30 mouse cellular contexts compared by ENCODE assay signal in the genomic region with DNA sequence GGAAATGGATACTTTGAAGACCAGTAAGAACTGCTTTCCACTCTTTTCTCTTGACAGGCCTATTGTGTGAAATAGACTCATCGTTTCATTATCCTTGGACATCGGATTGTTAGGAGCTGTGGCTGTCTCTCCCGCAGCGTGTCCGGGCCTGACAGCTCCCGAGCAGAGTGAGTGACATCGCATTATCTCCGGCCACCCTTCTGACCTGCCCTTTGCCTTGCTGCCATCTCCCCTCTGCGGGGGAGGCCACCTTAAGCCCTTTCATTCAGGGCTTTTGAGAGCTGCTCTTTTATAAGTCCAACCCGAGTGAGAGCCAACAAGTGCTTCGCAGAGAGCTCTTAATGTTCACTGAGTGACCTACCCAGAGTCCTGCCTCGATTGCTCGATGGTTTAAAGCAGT.
DNase-seq lines count a peak whose midpoint lies in the region; ATAC-seq lines count a peak whose summit lies in the region.
"Had no signal": no experiment of that assay in that cellular context is flagged by ENCODE, and none has a peak within 500 bp of the region (broad histone marks: within the 10 kb centered on the region; RNA-seq: fewer than 3 reads in every experiment).

No protein-coding gene starts in this region.

- peak; percentile 73 for DNase-seq in embryo, embryonic 10 days (ENCODE audit: low spot score)
- DNase-seq in embryo, embryonic 11 days, result no peak
- DNase-seq in heart, postnatal 4 days, result no peak
- peak; percentile 91 for DNase-seq in midbrain, embryonic 11.5 days (ENCODE audit: low spot score, missing footprints)
- no peak for DNase-seq in midbrain, embryonic 14.5 days
- DNase-seq in left cerebral cortex, adult 9 months (ENCODE audit: low spot score in 2 of 2), result no peak
- no peak for DNase-seq in gastrocnemius, adult 8-10 months (ENCODE audit: low spot score in 2 of 2)
- DNase-seq: adrenal gland, adult 8-10 months; cerebellum, adult 8-10 months; cerebellum, postnatal 25 days; gastrocnemius, postnatal 14 days; kidney, adult 9 months; kidney, postnatal 10 days; layer of hippocampus, postnatal 36 days; liver; lung, adult 2 months; lung, postnatal 10 days; right cerebral cortex, postnatal 4 days; thymus, adult 18-20 months; thymus, postnatal 25 days had no signal

- no peaks in the 10 kb centered on the region for H3K9me3 ChIP-seq in heart, embryonic 13.5 days
- no peaks in the 10 kb centered on the region for H3K9me3 ChIP-seq in midbrain, embryonic 11.5 days (ENCODE audit: control insufficient read depth, low read length)
- H3K9me3 ChIP-seq in midbrain, embryonic 14.5 days (ENCODE audit: control insufficient read depth, low read length), result no peaks in the 10 kb centered on the region
- H3K9me3 ChIP-seq: hindbrain, embryonic 12.5 days had no signal

- no peaks in the 10 kb centered on the region for H3K36me3 ChIP-seq in heart, embryonic 13.5 days
- H3K36me3 ChIP-seq in midbrain, embryonic 11.5 days (ENCODE audit: control insufficient read depth, insufficient read depth, low read length), result no peaks in the 10 kb centered on the region
- no peaks in the 10 kb centered on the region for H3K36me3 ChIP-seq in midbrain, embryonic 14.5 days (ENCODE audit: control insufficient read depth, insufficient read depth, low read length)
- H3K36me3 ChIP-seq: forebrain, embryonic 12.5 days; hindbrain, embryonic 12.5 days had no signal

- H3K27me3 ChIP-seq in heart, embryonic 13.5 days (replicated peaks), result no peaks in the 10 kb centered on the region
- peaks cover 4% of the 10 kb centered on the region for H3K27me3 ChIP-seq in midbrain, embryonic 11.5 days (ENCODE audit: control insufficient read depth, insufficient read depth, low read length)
- H3K27me3 ChIP-seq in midbrain, embryonic 14.5 days (ENCODE audit: control insufficient read depth, insufficient read depth, low read length), result peaks cover 23% of the 10 kb centered on the region; the same call in 1 of the 2 replicates
- H3K27me3 ChIP-seq: CH12.LX; hindbrain, embryonic 12.5 days had no signal

- 0 out of 2 replicates have a peak overlapping the region, but pooled peaks have one; percentile 16 for H3K9ac ChIP-seq in heart, embryonic 13.5 days
- no peak overlapping the region for H3K9ac ChIP-seq in midbrain, embryonic 11.5 days (ENCODE audit: low read length)
- no peak overlapping the region for H3K9ac ChIP-seq in midbrain, embryonic 14.5 days (replicated peaks; ENCODE audit: low read length)
- H3K9ac ChIP-seq: forebrain, embryonic 12.5 days; hindbrain, embryonic 12.5 days; liver, embryonic 14.5 days had no signal

- H3K4me2 ChIP-seq in heart, embryonic 13.5 days, result peak overlapping the region; percentile 14; the same call in 1 of the 2 replicates
- no peak overlapping the region for H3K4me2 ChIP-seq in midbrain, embryonic 11.5 days
- H3K4me2 ChIP-seq in midbrain, embryonic 14.5 days (ENCODE audit: low read length), result no peak overlapping the region
- H3K4me2 ChIP-seq: forebrain, embryonic 12.5 days; hindbrain, embryonic 12.5 days had no signal

- 24% methylated on average over 13 of the region's 13 CpGs for WGBS in heart, embryonic 13.5 days
- WGBS in midbrain, embryonic 11.5 days, result 5% methylated on average over 13 of the region's 13 CpGs
- 4% methylated on average over 13 of the region's 13 CpGs for WGBS in midbrain, embryonic 14.5 days

- no peak overlapping the region for H3K27ac ChIP-seq in heart, embryonic 13.5 days (replicated peaks)
- H3K27ac ChIP-seq in midbrain, embryonic 11.5 days (ENCODE audit: low read depth, low read length), result no peak overlapping the region
- H3K27ac ChIP-seq in midbrain, embryonic 14.5 days (replicated peaks; ENCODE audit: low read depth, low read length), result no peak overlapping the region
- H3K27ac ChIP-seq: forebrain, embryonic 12.5 days; hindbrain, embryonic 12.5 days; liver, embryonic 14.5 days; macrophage; stomach, postnatal 0 days had no signal

- H3K4me1 ChIP-seq in heart, embryonic 13.5 days, result peaks cover 18% of the 10 kb centered on the region
- peaks cover 16% of the 10 kb centered on the region for H3K4me1 ChIP-seq in midbrain, embryonic 11.5 days (ENCODE audit: control insufficient read depth, insufficient read depth, low read length)
- H3K4me1 ChIP-seq in midbrain, embryonic 14.5 days (ENCODE audit: control insufficient read depth, insufficient read depth, low read length), result 0 out of 2 replicates have a peak, but pooled peaks cover 3% of the 10 kb centered on the region

- no peak for ATAC-seq in heart, embryonic 13.5 days (ENCODE audit: extremely low read depth, insufficient number of reproducible peaks, low FRiP score, low TSS enrichment)
- peak; percentile 65 for ATAC-seq in midbrain, embryonic 11.5 days (ENCODE audit: low FRiP score)
- ATAC-seq in midbrain, embryonic 14.5 days (ENCODE audit: low FRiP score, low TSS enrichment), result no peak
- ATAC-seq: activated CD4-positive, CD25-positive, alpha-beta regulatory T cell, adult 4 months; intestine, postnatal 0 days had no signal

- H3K4me3 ChIP-seq in heart, embryonic 13.5 days, result no peak overlapping the region
- no peak overlapping the region for H3K4me3 ChIP-seq in midbrain, embryonic 11.5 days (ENCODE audit: low read depth, low read length)
- H3K4me3 ChIP-seq in midbrain, embryonic 14.5 days (replicated peaks; ENCODE audit: low read depth, low read length), result no peak overlapping the region
- H3K4me3 ChIP-seq: erythroblast, embryonic 14.5 days; forebrain, embryonic 12.5 days; hindbrain, embryonic 12.5 days had no signal

Comparison
In these comparisons a context has a peak if more than half of its experiments do, and no peak if none do; other contexts are left out.
1. DNase-seq: peak in embryo, embryonic 10 days (single experiment) and midbrain, embryonic 11.5 days (single experiment); none in embryo, embryonic 11 days (single experiment), heart, postnatal 4 days (single experiment), midbrain, embryonic 14.5 days (single experiment), left cerebral cortex, adult 9 months (0 of 2) and gastrocnemius, adult 8-10 months (0 of 2).